Mouse (Mus musculus): ENCODE measurements at regions not wholly inside any gene's neighbourhood (a gene's known extent, or its start where the extent isn't known, plus 50 kb on each side); places are given as distances from the start of the nearest gene placed in this dataset.

- in situ Hi-C loops (cut with MboI, MseI), result no loop called here
These were observed 68.9 kb upstream of the Smyd2 start for GRCm38 (mm10) chr1:189991089-189991488.

GRCm38 (mm10) chr1:189990046-189990622 is 68.0 kb upstream of the Smyd2 start:
- in situ Hi-C loops (cut with MboI, MseI), result no loop called here

- in situ Hi-C loops (cut with MboI, MseI), result loop anchor here in 1 of 2 experiments (10.0 kb wide), 1 partner anchor 1935 kb away; no protein-coding TSS in a partner anchor
These were observed 67.2 kb upstream of the Smyd2 start for GRCm38 (mm10) chr1:189989376-189989775.

GRCm38 (mm10) chr1:189988864-189989263 is 66.7 kb upstream of the Smyd2 start:
- in situ Hi-C loops (cut with MboI, MseI), result loop anchor here in 1 of 2 experiments (10.0 kb wide), 1 partner anchor 1936 kb away; no protein-coding TSS in a partner anchor

- in situ Hi-C loops (cut with MboI, MseI), result loop anchor here in 1 of 2 experiments (10.0 kb wide), 1 partner anchor 1939 kb away; no protein-coding TSS in a partner anchor
These were observed 63.5 kb upstream of the Smyd2 start for GRCm38 (mm10) chr1:189985516-189986205.

DNA sequence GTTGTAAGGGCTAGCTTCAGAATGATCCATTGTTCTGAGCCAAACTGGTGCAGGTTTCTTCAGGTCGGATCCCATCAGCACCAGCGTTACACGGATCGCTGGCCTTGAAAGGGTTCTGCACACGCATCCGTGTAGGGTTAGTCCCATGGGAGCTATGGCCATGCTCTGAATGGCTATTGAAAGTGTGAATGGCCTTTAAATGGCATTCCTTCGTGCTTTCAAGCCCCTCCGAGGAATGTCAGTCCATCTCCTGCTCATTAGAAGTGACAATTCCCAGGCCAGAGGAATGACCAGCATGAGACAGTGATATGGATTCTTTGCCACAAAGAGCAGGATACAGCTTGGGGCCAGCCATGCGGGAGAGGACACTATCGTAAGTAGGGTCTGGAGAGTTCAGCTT is 56.1 kb upstream of the Smyd2 start:
- in situ Hi-C loops (cut with MboI, MseI), result loop anchor here (5.0 kb wide), 3 partner anchors 86 to 276 kb away; no protein-coding TSS in a partner anchor

GRCm38 (mm10) chr1:189975660-189976059 is 53.5 kb upstream of the Smyd2 start:
- in situ Hi-C loops (cut with MboI, MseI), result loop anchor here (5.0 kb wide), 3 partner anchors 83 to 273 kb away; no protein-coding TSS in a partner anchor

GRCm38 (mm10) chr1:189972790-189973406 is 50.7 kb upstream of the Smyd2 start:
- in situ Hi-C loops (cut with MboI, MseI), result no loop called here

Measured in T-helper 17 cell (primary cell).